Mouse (Mus musculus): ENCODE data around the gene Papola. TPM values are rescaled to one million over a fixed set of nuclear protein-coding genes. Genes with fewer than 3 reads are reported as not detected.
"Not testable (repeated sequence)": the region's sequence is repeated elsewhere in the genome, so short reads cannot be mapped to it uniquely, and the experiment has no call there.

Papola gene
- polyA plus RNA-seq, 1 experiment, result 99.3 TPM

- Histone ChIP-seq H3K4me1 (ENCODE audit: control insufficient read depth, insufficient read depth, low read length) (no peaks in the 10 kb centered on the region), H3K27ac (ENCODE audit: insufficient read depth, low read length) (no peak overlapping the region), H3K27me3 (ENCODE audit: control insufficient read depth, insufficient read depth, low read length) (no peaks in the 10 kb centered on the region), H3K4me3 (replicated peaks; ENCODE audit: insufficient read depth, low read depth, low read length) (no peak overlapping the region)
- DNase-seq, result no peak
- TF ChIP-seq POLR2A (IDR thresholded peaks at IDR 0.05; ENCODE audit: borderline replicate concordance, insufficient read depth, low read length) (no peak), CTCF (IDR thresholded peaks at IDR 0.05; ENCODE audit: borderline replicate concordance, insufficient read depth, low read depth, low read length) (no peak)
- 65% methylated on average over 6 of the region's 6 CpGs for WGBS
Observed at GRCm38 (mm10) chr12:105834926-105835325, 50.4 kb downstream of the Papola start.

DNA sequence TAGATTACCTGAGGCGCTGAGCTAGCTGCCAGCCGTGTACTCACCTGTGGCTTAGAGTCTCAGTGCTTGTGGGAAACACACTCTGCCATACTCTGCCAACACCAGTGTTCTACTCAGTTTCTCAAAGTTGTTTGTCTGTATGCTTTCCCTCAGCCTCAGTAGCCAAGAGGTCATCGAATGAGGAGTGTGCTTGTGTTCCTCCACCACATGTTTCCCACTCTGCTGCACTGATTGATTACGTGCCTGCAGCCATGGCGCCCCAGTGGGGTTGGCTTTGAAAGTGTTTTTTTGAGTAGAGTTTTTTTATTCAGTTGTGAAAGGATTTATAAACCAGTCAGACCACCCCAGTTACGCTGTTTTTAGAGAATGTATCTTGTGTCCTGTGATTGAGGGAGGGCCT lies 51.1 kb downstream of the Papola start:
- TF ChIP-seq POLR2A (IDR thresholded peaks at IDR 0.05; ENCODE audit: borderline replicate concordance, insufficient read depth, low read length) (no peak), CTCF (IDR thresholded peaks at IDR 0.05; ENCODE audit: borderline replicate concordance, insufficient read depth, low read depth, low read length) (no peak)
- Histone ChIP-seq H3K27me3 (ENCODE audit: control insufficient read depth, insufficient read depth, low read length) (no peaks in the 10 kb centered on the region), H3K4me1 (ENCODE audit: control insufficient read depth, insufficient read depth, low read length) (no peaks in the 10 kb centered on the region), H3K27ac (ENCODE audit: insufficient read depth, low read length) (no peak overlapping the region), H3K4me3 (replicated peaks; ENCODE audit: insufficient read depth, low read depth, low read length) (no peak overlapping the region)
- no peak for DNase-seq
- WGBS, result 83% methylated on average over 6 of the region's 6 CpGs

- peak; percentile 62 for TF ChIP-seq CTCF (IDR thresholded peaks at IDR 0.05; ENCODE audit: borderline replicate concordance, insufficient read depth, low read depth, low read length)
- TF ChIP-seq POLR2A (IDR thresholded peaks at IDR 0.05; ENCODE audit: borderline replicate concordance, insufficient read depth, low read length), result no peak
- 84% methylated on average over 2 of the region's 2 CpGs for WGBS
- no peak for DNase-seq
- Histone ChIP-seq H3K27me3 (ENCODE audit: control insufficient read depth, insufficient read depth, low read length) (no peaks in the 10 kb centered on the region), H3K4me3 (replicated peaks; ENCODE audit: insufficient read depth, low read depth, low read length) (no peak overlapping the region), H3K4me1 (ENCODE audit: control insufficient read depth, insufficient read depth, low read length) (no peaks in the 10 kb centered on the region), H3K27ac (ENCODE audit: insufficient read depth, low read length) (no peak overlapping the region)
Observed at GRCm38 (mm10) chr12:105836196-105836595, 51.7 kb downstream of the Papola start.

DNA sequence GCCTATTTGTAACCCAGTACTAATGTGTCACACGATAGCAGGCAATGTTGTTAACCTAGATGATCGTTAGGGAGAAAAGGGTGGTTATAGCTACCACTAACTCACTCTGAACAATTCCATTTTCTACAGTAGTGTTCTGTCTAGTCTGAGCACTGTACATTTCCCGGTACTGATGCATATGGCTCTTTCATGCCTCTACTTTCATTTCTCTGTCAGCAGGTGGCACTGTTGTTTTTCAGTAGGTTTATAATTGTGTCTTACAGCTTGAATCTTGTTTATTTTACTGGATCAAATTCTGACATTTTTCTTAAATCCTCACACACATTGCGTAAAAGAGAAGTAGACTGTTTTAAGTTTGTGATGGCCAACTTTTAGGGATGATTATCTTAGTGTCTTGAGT lies 54.6 kb downstream of the Papola start:
- H3K27ac ChIP-seq (ENCODE audit: insufficient read depth, low read length), result no peak overlapping the region
- H3K4me1 ChIP-seq (ENCODE audit: control insufficient read depth, insufficient read depth, low read length), result peaks cover 6% of the 10 kb centered on the region
- WGBS, result 84% methylated on average over 4 of the region's 4 CpGs
- H3K4me3 ChIP-seq (replicated peaks; ENCODE audit: insufficient read depth, low read depth, low read length), result no peak overlapping the region
- no peak for DNase-seq
- TF ChIP-seq CTCF (IDR thresholded peaks at IDR 0.05; ENCODE audit: borderline replicate concordance, insufficient read depth, low read depth, low read length), result no peak
- no peak for TF ChIP-seq POLR2A (IDR thresholded peaks at IDR 0.05; ENCODE audit: borderline replicate concordance, insufficient read depth, low read length)
- no peaks in the 10 kb centered on the region for H3K27me3 ChIP-seq (ENCODE audit: control insufficient read depth, insufficient read depth, low read length)

DNA sequence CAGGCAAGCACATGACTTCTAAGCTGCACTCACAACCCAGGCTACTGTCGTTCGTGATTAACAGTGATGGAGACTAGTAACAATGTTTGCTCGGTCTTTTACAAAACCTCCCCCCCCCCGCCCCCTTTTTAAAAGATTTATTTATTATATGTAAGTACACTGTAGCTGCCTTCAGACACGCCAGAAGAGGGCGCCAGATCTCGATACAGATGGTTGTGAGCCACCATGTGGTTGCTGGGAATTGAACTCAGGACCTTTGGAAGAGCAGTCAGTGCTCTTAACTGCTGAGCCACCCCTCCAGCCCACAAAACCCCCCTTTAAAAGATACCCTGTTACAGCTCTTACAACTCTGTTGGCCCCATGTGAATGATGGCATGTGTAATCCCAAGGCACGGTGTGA lies 56.1 kb downstream of the Papola start:
- H3K27me3 ChIP-seq (ENCODE audit: control insufficient read depth, insufficient read depth, low read length); H3K4me3 ChIP-seq (replicated peaks; ENCODE audit: insufficient read depth, low read depth, low read length); H3K4me1 ChIP-seq (ENCODE audit: control insufficient read depth, insufficient read depth, low read length); H3K27ac ChIP-seq (ENCODE audit: insufficient read depth, low read length); DNase-seq: not testable (repeated sequence)
- 98% methylated on average over 8 of the region's 8 CpGs for WGBS

DNA sequence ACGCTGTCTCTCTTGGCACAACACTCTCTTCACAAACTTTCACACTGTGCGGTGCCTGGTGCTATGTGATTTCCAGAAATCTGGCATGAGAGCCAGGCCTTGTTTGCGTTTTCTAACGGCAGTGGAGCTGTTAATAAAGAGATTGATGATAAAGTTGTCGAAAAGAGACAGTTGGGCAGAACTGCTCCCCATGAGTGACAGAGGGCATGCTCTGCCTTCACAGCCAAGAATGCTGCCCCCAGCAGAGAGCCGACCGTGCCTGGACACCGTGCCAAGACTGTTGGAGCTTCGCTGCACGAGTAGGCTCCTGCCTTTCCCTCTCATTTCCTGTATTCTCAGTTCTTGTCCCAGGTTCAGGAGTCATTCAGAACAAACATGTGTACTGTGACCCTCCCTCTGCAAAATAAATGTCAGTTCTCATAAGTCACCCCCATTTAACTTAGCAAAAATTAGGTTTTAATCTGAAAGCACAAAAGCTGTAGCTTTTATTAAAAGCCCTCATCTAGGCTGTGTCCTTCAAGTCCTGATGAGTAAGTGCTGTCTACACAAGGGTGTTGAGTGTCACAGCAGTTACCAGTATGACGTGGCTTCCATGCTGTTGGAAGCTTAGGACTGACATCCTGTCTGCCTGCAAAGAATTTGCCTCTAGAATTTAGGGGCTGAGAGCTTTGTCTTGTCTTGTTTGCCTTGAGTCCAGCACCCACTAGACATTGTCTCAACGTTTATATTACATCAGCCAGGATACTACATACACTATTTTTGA lies 58.9 kb downstream of the Papola start:
- peak; percentile 69 to 78 for DNase-seq
- Histone ChIP-seq H3K27ac (ENCODE audit: insufficient read depth, low read length) (no peak overlapping the region), H3K27me3 (ENCODE audit: control insufficient read depth, insufficient read depth, low read length) (no peaks in the 10 kb centered on the region), H3K4me1 (ENCODE audit: control insufficient read depth, insufficient read depth, low read length) (peaks cover 6% of the 10 kb centered on the region), H3K4me3 (replicated peaks; ENCODE audit: insufficient read depth, low read depth, low read length) (no peak overlapping the region)
- WGBS, result 16% methylated on average over 12 of the region's 12 CpGs
- TF ChIP-seq POLR2A (IDR thresholded peaks at IDR 0.05; ENCODE audit: borderline replicate concordance, insufficient read depth, low read length) (no peak), CTCF (IDR thresholded peaks at IDR 0.05; ENCODE audit: borderline replicate concordance, insufficient read depth, low read depth, low read length) (no peak)

DNA sequence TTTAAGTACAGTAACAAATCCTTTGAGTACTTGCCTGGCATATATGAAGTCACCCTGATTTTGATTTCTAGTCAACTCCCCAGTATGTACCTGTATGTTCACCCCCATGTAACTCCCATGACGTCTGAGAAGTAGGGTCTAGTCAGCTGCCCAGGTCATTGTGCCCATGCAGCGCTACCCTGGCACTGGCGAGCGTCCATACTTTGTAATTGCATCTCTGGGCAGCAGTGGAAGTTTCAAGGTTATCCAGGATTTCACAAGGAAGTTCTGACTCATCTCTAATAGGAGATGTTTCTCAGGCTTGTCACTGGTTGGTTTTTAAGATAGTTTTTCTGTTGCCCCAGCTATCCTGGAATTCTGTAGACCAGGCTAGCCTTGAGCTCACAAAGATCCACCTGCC lies 59.9 kb downstream of the Papola start:
- no peak for DNase-seq
- WGBS, result 99% methylated on average over 4 of the region's 4 CpGs
- no peaks in the 10 kb centered on the region for H3K27me3 ChIP-seq (ENCODE audit: control insufficient read depth, insufficient read depth, low read length)
- H3K4me3 ChIP-seq (replicated peaks; ENCODE audit: insufficient read depth, low read depth, low read length), result no peak overlapping the region
- peaks cover 6% of the 10 kb centered on the region for H3K4me1 ChIP-seq (ENCODE audit: control insufficient read depth, insufficient read depth, low read length)
- TF ChIP-seq CTCF (IDR thresholded peaks at IDR 0.05; ENCODE audit: borderline replicate concordance, insufficient read depth, low read depth, low read length) (no peak), POLR2A (IDR thresholded peaks at IDR 0.05; ENCODE audit: borderline replicate concordance, insufficient read depth, low read length) (no peak)
- H3K27ac ChIP-seq (ENCODE audit: insufficient read depth, low read length), result no peak overlapping the region

DNA sequence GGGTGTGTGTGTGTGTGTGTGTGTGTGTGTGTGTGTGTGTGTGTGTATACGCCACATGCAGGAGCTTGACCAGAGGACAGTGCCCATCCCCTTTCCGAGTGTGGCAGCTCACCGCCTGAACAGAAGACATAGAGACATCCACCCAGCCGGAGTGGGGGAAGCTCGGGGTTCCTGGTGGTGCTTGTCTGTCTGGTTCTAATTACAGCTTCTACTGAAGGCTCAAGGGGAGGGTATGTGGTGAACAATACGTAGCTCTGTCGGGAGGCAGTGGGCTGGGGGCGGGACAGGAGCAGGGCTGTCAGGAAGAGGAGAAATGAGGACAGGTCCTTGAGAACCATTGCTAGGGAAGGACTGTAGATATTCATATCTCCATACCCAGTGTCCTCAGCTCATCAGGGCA lies 64.6 kb downstream of the Papola start:
- WGBS, result 64% methylated on average over 8 of the region's 8 CpGs
- no peak for DNase-seq
- Histone ChIP-seq H3K4me1 (ENCODE audit: control insufficient read depth, insufficient read depth, low read length) (no peaks in the 10 kb centered on the region), H3K27ac (ENCODE audit: insufficient read depth, low read length) (no peak overlapping the region), H3K27me3 (ENCODE audit: control insufficient read depth, insufficient read depth, low read length) (no peaks in the 10 kb centered on the region), H3K4me3 (replicated peaks; ENCODE audit: insufficient read depth, low read depth, low read length) (no peak overlapping the region)
- TF ChIP-seq CTCF (IDR thresholded peaks at IDR 0.05; ENCODE audit: borderline replicate concordance, insufficient read depth, low read depth, low read length) (no peak), POLR2A (IDR thresholded peaks at IDR 0.05; ENCODE audit: borderline replicate concordance, insufficient read depth, low read length) (no peak)

All from cerebellum, adult 2 months (tissue).